Mouse (Mus musculus) limb, embryonic 14.5 days (tissue): ENCODE results near the gene Ehmt1. TPM values are rescaled to one million over a fixed set of nuclear protein-coding genes. Genes with fewer than 3 reads are reported as not detected.
A peak's percentile ranks its signal among the peaks of the same experiment; 100 is the strongest.
"Not testable (repeated sequence)": the region's sequence is repeated elsewhere in the genome, so short reads cannot be mapped to it uniquely, and the experiment has no call there.

Experiments
- ATAC-seq: fragments of 200-750 bp; cut with Nextera tagmentation; 2 replicates; pipeline ENCODE4 v1.8.0; 2017; ENCODE audit warnings: low read depth, moderate number of reproducible peaks, moderate TSS enrichment; ENCODE audit not compliant: low FRiP score
- DNase-seq: peaks from one replicate; pipeline ENCODE4 v3.0.0-alpha.2; 2015; ENCODE audit warnings: low spot score
- H3K27ac ChIP-seq: fragments of 300-500 bp; sonication (generic); replicated peaks from 2 replicates; pipeline ENCODE4 v1.5.1; 2014; ENCODE audit warnings: low read depth, mild to moderate bottlenecking, low read length, moderate library complexity, mixed read lengths
- H3K27me3 ChIP-seq: fragments of 300-500 bp; sonication (generic); 2 replicates; pipeline ENCODE4 v1.6.1; 2014; ENCODE audit warnings: low read length, mixed read lengths; ENCODE audit not compliant: control insufficient read depth, insufficient read depth
- H3K36me3 ChIP-seq: fragments of 300-500 bp; sonication (generic); 2 replicates; pipeline ENCODE4 v1.6.1; 2014; ENCODE audit warnings: mild to moderate bottlenecking, low read length, moderate library complexity, mixed read lengths; ENCODE audit not compliant: control insufficient read depth, insufficient read depth
- H3K4me1 ChIP-seq: fragments of 300-500 bp; sonication (generic); 2 replicates; pipeline ENCODE4 v1.6.1; 2014; ENCODE audit warnings: antibody characterized with exemption, low read length, mixed read lengths; ENCODE audit not compliant: control insufficient read depth, insufficient read depth
- H3K4me2 ChIP-seq: fragments of 300-500 bp; sonication (generic); replicated peaks from 2 replicates; pipeline ENCODE4 v1.6.1; 2014; ENCODE audit warnings: low read depth, mild to moderate bottlenecking, low read length, moderate library complexity; ENCODE audit not compliant: severe bottlenecking
- H3K4me3 ChIP-seq: fragments of 300-500 bp; sonication (generic); replicated peaks from 2 replicates; pipeline ENCODE4 v1.5.1; 2014; ENCODE audit warnings: low read length
- H3K9ac ChIP-seq: fragments of 300-500 bp; sonication (generic); 2 replicates; pipeline ENCODE4 v1.6.1; 2014; ENCODE audit warnings: mild to moderate bottlenecking, low read depth, low read length, moderate library complexity; ENCODE audit not compliant: severe bottlenecking
- H3K9me3 ChIP-seq: fragments of 300-500 bp; sonication (generic); 2 replicates; pipeline ENCODE4 v1.6.1; 2016; ENCODE audit warnings: low read length; ENCODE audit not compliant: control insufficient read depth
- POLR2A ChIP-seq: fragments of 200-500 bp; IDR thresholded peaks from 2 replicates; pipeline ENCODE4 v1.8.0; 2012; ENCODE audit warnings: inconsistent platforms, mild to moderate bottlenecking, moderate library complexity, borderline replicate concordance; ENCODE audit not compliant: insufficient read depth, insufficient read length; ENCODE audit errors: extremely low read depth
- WGBS: fragments of 180-500 bp; shearing (Covaris S2); extraction: QIAGEN DNeasy Blood & Tissue Kit; methylation state at CpG from one replicate; pipeline ENCODE4 v1.1.7; 2014; 5-methylcytosine and 5-hydroxymethylcytosine counted together
- polyA plus RNA-seq, 2 experiments: library from polyadenylated mRNA; depleted of rRNA in 1 of 2; stranded (reverse) in 1 of 2; unstranded in 1 of 2; fragments of >200 nt; fragmentation: Nextera tagmentation in 1 of 2; extraction: Ambion mirVana in 1 of 2; gene quantifications; 2 replicates each; pipeline versions ENCODE4 v1.2.1 to v1.2.3; 2012 to 2014

Ehmt1 gene
- polyA plus RNA-seq, 2 experiments: 74.6 to 98.3 TPM

- H3K4me2 ChIP-seq: peak within 1 kb of the TSS; percentile 70
- no peak for TF ChIP-seq POLR2A
- H3K4me1 ChIP-seq: peaks cover 9% of the 10 kb centered on the region
- WGBS: 0% methylated on average over 86 of the region's 108 CpGs
- no peaks in the 10 kb centered on the region for H3K27me3 ChIP-seq
- H3K36me3 ChIP-seq: peaks cover 33% of the 10 kb centered on the region
- DNase-seq (peak; percentile 96), ATAC-seq (peak; percentile 100)
- H3K9ac ChIP-seq: peak within 1 kb of the TSS; percentile 90
- peak within 1 kb of the TSS; percentile 95 for H3K4me3 ChIP-seq
- H3K9me3 ChIP-seq: no peaks in the 10 kb centered on the region
- 0 out of 2 replicates have a peak within 1 kb of the TSS, but pooled peaks have one; percentile 26 for H3K27ac ChIP-seq
These were observed 30.2 kb upstream of the Ehmt1 start, which contains the start of gene Zmynd19 for GRCm38 (mm10) chr2:24949421-24950188. Gene Zmynd19, plus strand, starts transcription at chr2:24949792.

GRCm38 (mm10) chr2:24944304-24944703, 24.9 kb upstream of the Ehmt1 start:
- DNase-seq: peak; percentile 23
- H3K27me3 ChIP-seq, H3K27ac ChIP-seq, H3K9ac ChIP-seq, H3K4me2 ChIP-seq, ATAC-seq, H3K4me3 ChIP-seq, H3K36me3 ChIP-seq, H3K9me3 ChIP-seq, H3K4me1 ChIP-seq: not testable (repeated sequence)
- 45% methylated on average over 2 of the region's 2 CpGs for WGBS

- H3K27me3 ChIP-seq: no peaks in the 10 kb centered on the region
- no peak for TF ChIP-seq POLR2A
- H3K27ac ChIP-seq: no peak overlapping the region
- WGBS: 72% methylated on average over 4 of the region's 4 CpGs
- no peak overlapping the region for H3K4me3 ChIP-seq
- ATAC-seq (no peak), DNase-seq (no peak)
- H3K4me1 ChIP-seq: no peaks in the 10 kb centered on the region
- no peaks in the 10 kb centered on the region for H3K9me3 ChIP-seq
- no peak overlapping the region for H3K9ac ChIP-seq
- H3K4me2 ChIP-seq: no peak overlapping the region
- no peaks in the 10 kb centered on the region for H3K36me3 ChIP-seq
These were observed 22.7 kb upstream of the Ehmt1 start for GRCm38 (mm10) chr2:24942092-24942491.

- ATAC-seq (peak; percentile 95), DNase-seq (peak; percentile 94)
- Histone ChIP-seq H3K9ac (peak within 1 kb of the TSS; percentile 65), H3K9me3 (no peaks in the 10 kb centered on the region), H3K4me3 (peak within 1 kb of the TSS; percentile 69), H3K4me1 (peaks cover 9% of the 10 kb centered on the region), H3K27ac (0 out of 2 replicates have a peak within 1 kb of the TSS, but pooled peaks have one; percentile 13), H3K4me2 (peak within 1 kb of the TSS; percentile 95), H3K27me3 (no peaks in the 10 kb centered on the region), H3K36me3 (no peaks in the 10 kb centered on the region)
- WGBS: under 1% methylated on average over 45 of the region's 49 CpGs
- TF ChIP-seq POLR2A: no peak
These were observed 15.8 kb upstream of the Ehmt1 start, which contains the start of gene Arrdc1 for GRCm38 (mm10) chr2:24935057-24935796. Gene Arrdc1, minus strand, starts transcription at chr2:24935252.

GRCm38 (mm10) chr2:24934441-24934963, 15.1 kb upstream of the Ehmt1 start:
- ATAC-seq (no peak; the same call in none of the 2 replicates), DNase-seq (no peak)
- peak overlapping the region; percentile 95 for H3K4me2 ChIP-seq
- no peaks in the 10 kb centered on the region for H3K9me3 ChIP-seq
- peaks cover 9% of the 10 kb centered on the region for H3K4me1 ChIP-seq
- H3K4me3 ChIP-seq: peak overlapping the region; percentile 69
- no peaks in the 10 kb centered on the region for H3K36me3 ChIP-seq
- no peak for TF ChIP-seq POLR2A
- H3K9ac ChIP-seq: peak overlapping the region; percentile 65
- H3K27ac ChIP-seq: 0 out of 2 replicates have a peak overlapping the region, but pooled peaks have one; percentile 13
- WGBS: 5% methylated on average over 14 of the region's 19 CpGs
- no peaks in the 10 kb centered on the region for H3K27me3 ChIP-seq
